Comparison of ENCODE assay signal across 20 mouse cellular contexts in the genomic region with DNA sequence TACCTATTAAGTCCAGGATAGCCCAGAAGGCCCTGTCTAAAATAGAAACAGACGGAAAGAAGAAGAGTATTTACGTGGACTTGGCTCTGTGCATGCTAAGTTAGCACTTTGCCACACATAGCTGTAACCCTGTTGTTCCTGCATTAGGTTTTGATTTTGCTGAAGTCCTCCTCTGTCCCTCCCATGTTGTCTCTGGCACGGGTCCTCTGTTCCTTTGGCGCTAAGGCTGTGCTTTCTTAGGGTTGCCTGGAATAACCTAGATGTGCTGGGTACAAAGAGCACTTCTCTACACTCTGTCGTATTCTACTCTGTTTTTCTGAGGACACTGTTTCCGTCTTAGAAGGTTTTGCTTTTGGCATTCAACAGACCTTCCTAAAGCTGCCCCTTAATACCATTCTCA. TPM values are rescaled to one million over a fixed set of nuclear protein-coding genes. Genes with fewer than 3 reads are reported as not detected.
DNase-seq lines count a peak whose midpoint lies in the region; ATAC-seq and TF ChIP-seq lines count a peak whose summit lies in the region.
"Had no signal": no experiment of that assay in that cellular context is flagged by ENCODE, and none has a peak within 500 bp of the region (broad histone marks: within the 10 kb centered on the region; RNA-seq: fewer than 3 reads in every experiment).

No protein-coding gene starts in this region.

- no peak for TF ChIP-seq CTCF in intestine, postnatal 0 days (IDR thresholded peaks at IDR 0.05; ENCODE audit: low read depth)

- peaks cover 3% of the 10 kb centered on the region; the same call in 1 of the 2 replicates for H3K36me3 ChIP-seq in heart, embryonic 11.5 days (ENCODE audit: control insufficient read depth, insufficient read depth, low read length)
- peaks cover 37% of the 10 kb centered on the region for H3K36me3 ChIP-seq in intestine, postnatal 0 days (ENCODE audit: control insufficient read depth, insufficient read depth)

- H3K27me3 ChIP-seq in heart, embryonic 11.5 days (ENCODE audit: control insufficient read depth, insufficient read depth, low read length) = no peaks in the 10 kb centered on the region
- no peaks in the 10 kb centered on the region for H3K27me3 ChIP-seq in intestine, postnatal 0 days (replicated peaks; ENCODE audit: control insufficient read depth, insufficient read depth, low read length)
- H3K27me3 ChIP-seq: hindbrain, embryonic 12.5 days; limb, embryonic 13.5 days; liver, embryonic 13.5 days; midbrain, embryonic 12.5 days; neural tube, embryonic 15.5 days had no signal

- H3K4me1 ChIP-seq in heart, embryonic 11.5 days (ENCODE audit: control insufficient read depth, insufficient read depth, low read length) = no peaks in the 10 kb centered on the region
- no peaks in the 10 kb centered on the region for H3K4me1 ChIP-seq in intestine, postnatal 0 days (replicated peaks; ENCODE audit: control insufficient read depth, insufficient read depth, low read length)
- H3K4me1 ChIP-seq: hindbrain, embryonic 12.5 days; limb, embryonic 13.5 days; liver, embryonic 13.5 days; neural tube, embryonic 15.5 days had no signal

- ATAC-seq in heart, embryonic 11.5 days (replicated peaks; ENCODE audit: insufficient number of reproducible peaks, low FRiP score, low TSS enrichment) = no peak
- no peak for ATAC-seq in intestine, postnatal 0 days
- ATAC-seq: CD4-positive, CD25-positive, alpha-beta regulatory T cell, adult 4 months had no signal

- 87% methylated on average over 6 of the region's 6 CpGs for WGBS in heart, embryonic 11.5 days (ENCODE audit: insufficient replicate concordance)
- 85% methylated on average over 6 of the region's 6 CpGs for WGBS in intestine, postnatal 0 days

- no peak overlapping the region for H3K9ac ChIP-seq in heart, embryonic 11.5 days (ENCODE audit: low read depth, low read length)
- H3K9ac ChIP-seq in intestine, postnatal 0 days (ENCODE audit: low read depth, low read length) = no peak overlapping the region
- H3K9ac ChIP-seq: hindbrain, embryonic 12.5 days; limb, embryonic 13.5 days; liver, embryonic 13.5 days; lung, embryonic 14.5 days; midbrain, embryonic 12.5 days; neural tube, embryonic 15.5 days had no signal

- no peak overlapping the region for H3K4me2 ChIP-seq in heart, embryonic 11.5 days
- H3K4me2 ChIP-seq in intestine, postnatal 0 days (replicated peaks; ENCODE audit: low read depth) = no peak overlapping the region
- H3K4me2 ChIP-seq: hindbrain, embryonic 12.5 days; limb, embryonic 13.5 days; liver, embryonic 13.5 days; lung, embryonic 14.5 days; midbrain, embryonic 12.5 days; neural tube, embryonic 15.5 days had no signal

- no peak overlapping the region for H3K4me3 ChIP-seq in heart, embryonic 11.5 days (ENCODE audit: low read depth, low read length)
- no peak overlapping the region for H3K4me3 ChIP-seq in intestine, postnatal 0 days (ENCODE audit: low read depth, low read length)
- H3K4me3 ChIP-seq: forebrain, embryonic 10.5 days; hindbrain, embryonic 12.5 days; limb, embryonic 13.5 days; liver, embryonic 13.5 days; midbrain, embryonic 12.5 days; neural tube, embryonic 15.5 days had no signal

- no peaks in the 10 kb centered on the region for H3K9me3 ChIP-seq in heart, embryonic 11.5 days (replicated peaks; ENCODE audit: control insufficient read depth, low read length)
- no peaks in the 10 kb centered on the region for H3K9me3 ChIP-seq in intestine, postnatal 0 days (ENCODE audit: control insufficient read depth)
- H3K9me3 ChIP-seq: forebrain, embryonic 10.5 days; hindbrain, embryonic 12.5 days; limb, embryonic 13.5 days; liver, embryonic 13.5 days; midbrain, embryonic 12.5 days; neural tube, embryonic 15.5 days had no signal

- peak; percentile 47 for DNase-seq in adrenal gland, postnatal 14 days
- DNase-seq in adrenal gland, adult 18-20 months (ENCODE audit: low spot score in 2 of 2) = no peak
- DNase-seq in heart, adult 9 months (ENCODE audit: low spot score in 2 of 2) = peak; percentile 38 to 41
- peak; percentile 32 to 59 for DNase-seq in kidney, adult 8-10 months
- DNase-seq in kidney, postnatal 4 days = no peak
- peak; percentile 21 for DNase-seq in kidney, postnatal 14 days
- DNase-seq: cerebellum, adult 18-20 months; cerebellum, postnatal 14 days; liver, embryonic 13.5 days; lung, embryonic 14.5 days; right cerebral cortex, postnatal 14 days; spleen, adult 18-20 months had no signal

- no peak overlapping the region for H3K27ac ChIP-seq in heart, embryonic 11.5 days (ENCODE audit: low read depth, low read length)
- H3K27ac ChIP-seq in intestine, postnatal 0 days (ENCODE audit: low read depth, low read length) = no peak overlapping the region
- H3K27ac ChIP-seq: forebrain, embryonic 10.5 days; hindbrain, embryonic 12.5 days; limb, embryonic 13.5 days; liver, embryonic 13.5 days; midbrain, embryonic 12.5 days; neural tube, embryonic 15.5 days had no signal

RNA-seq across cellular contexts. Expression of gene Sgo1, which starts 34.1 kb away (rescaled TPM):
- 3.3 and 5.2 TPM in 2 replicates for total RNA-seq in adrenal gland, postnatal 14 days (2021)
- under 1 TPM; 0.33 to 0.51 TPM for total RNA-seq in adrenal gland, adult 18-20 months (2021)
- polyA plus RNA-seq in heart, embryonic 11.5 days (2014; fragmentation: Nextera tagmentation; extraction: Ambion mirVana) = 22.8 and 32.8 TPM in 2 replicates
- polyA plus RNA-seq in intestine, postnatal 0 days (2015; fragmentation: Nextera tagmentation; extraction: Ambion mirVana) = 11.8 and 13.0 TPM in 2 replicates

Comparison
In these comparisons a context has a peak if more than half of its experiments do, and no peak if none do; other contexts are left out.
1. DNase-seq: peak in adrenal gland, postnatal 14 days (single experiment), heart, adult 9 months (2 of 2), kidney, adult 8-10 months (2 of 2) and kidney, postnatal 14 days (single experiment); none in adrenal gland, adult 18-20 months (0 of 2) and kidney, postnatal 4 days (0 of 2).